20 mouse cellular contexts compared by ENCODE assay signal in genomic region chr9:122312296-122312990, GRCm38 (mm10).
"Had no signal": no experiment of that assay in that cellular context is flagged by ENCODE, and none has a peak within 500 bp of the region (broad histone marks: within the 10 kb centered on the region; RNA-seq: fewer than 3 reads in every experiment).

No protein-coding gene starts in this region.

- H3K4me3 ChIP-seq: lung, embryonic 15.5 days; midbrain, embryonic 10.5 days; midbrain, embryonic 12.5 days; myocyte; neural tube, embryonic 13.5 days; neural tube, embryonic 15.5 days; stomach, embryonic 15.5 days had no signal

- H3K27ac ChIP-seq: lung, embryonic 15.5 days; macrophage; midbrain, embryonic 10.5 days; midbrain, embryonic 12.5 days; neural tube, embryonic 13.5 days; neural tube, embryonic 15.5 days; stomach, embryonic 15.5 days; stomach, postnatal 0 days had no signal

- H3K9ac ChIP-seq: liver, postnatal 0 days; lung, embryonic 15.5 days; midbrain, embryonic 12.5 days; neural tube, embryonic 13.5 days; neural tube, embryonic 15.5 days; stomach, embryonic 15.5 days had no signal

- H3K9me3 ChIP-seq: lung, embryonic 15.5 days; midbrain, embryonic 10.5 days; midbrain, embryonic 12.5 days; neural tube, embryonic 13.5 days; neural tube, embryonic 15.5 days; stomach, embryonic 15.5 days had no signal

- H3K27me3 ChIP-seq: lung, embryonic 15.5 days; neural tube, embryonic 13.5 days; neural tube, embryonic 15.5 days; stomach, embryonic 15.5 days had no signal

- DNase-seq: liver, postnatal 0 days; lung, adult 2 months; lung, postnatal 14 days; lung, postnatal 36 days; midbrain, embryonic 14.5 days; right cerebral cortex, postnatal 14 days; thymus, adult 2 months; thymus, postnatal 25 days; thymus, postnatal 4 days had no signal

- H3K36me3 ChIP-seq: lung, embryonic 15.5 days; midbrain, embryonic 10.5 days; midbrain, embryonic 12.5 days; neural tube, embryonic 13.5 days; neural tube, embryonic 15.5 days; stomach, embryonic 15.5 days had no signal

- ATAC-seq: lung, postnatal 0 days; midbrain, embryonic 16.5 days had no signal
